Mouse (Mus musculus) thymus, postnatal 4 days (tissue): Measurements from ENCODE around the gene Olfr1241.

Source experiments
- DNase-seq: peaks from one replicate; pipeline ENCODE4 v3.0.0; 2021

Olfr1241 gene

DNA sequence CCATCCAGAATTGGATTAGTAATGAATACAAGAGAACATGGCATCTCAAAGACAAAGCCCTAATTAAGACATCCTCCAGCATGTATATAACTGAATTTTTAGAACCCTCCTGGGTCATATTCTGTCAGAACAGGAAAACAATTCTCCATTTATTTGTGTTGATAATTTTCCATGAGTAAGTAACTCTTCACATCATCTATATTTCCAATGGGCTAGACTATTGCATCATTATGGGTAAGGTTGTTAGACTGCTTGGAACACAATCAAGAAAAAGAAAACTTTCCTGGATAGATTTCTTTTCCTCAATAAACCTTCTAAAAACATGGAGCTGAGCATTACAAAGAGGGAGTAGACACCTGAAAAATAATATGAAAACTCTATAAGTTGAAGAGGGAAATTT is at the start of gene Olfr1241:
Olfr1241 (minus strand) TSS at position 101 of the 400 bp plus-strand sequence.
- DNase-seq = no peak

GRCm38 (mm10) chr2:89531387-89531786 is 44.5 kb upstream of the Olfr1241 start, which contains the start of gene Olfr1243:
Olfr1243 (minus strand) TSS chr2:89531487.
- no peak for DNase-seq

- no peak for DNase-seq
Measured at GRCm38 (mm10) chr2:89498235-89498634, 11.3 kb upstream of the Olfr1241 start, which contains the start of gene Olfr1242. Olfr1242 (minus strand) TSS chr2:89498335.

DNA sequence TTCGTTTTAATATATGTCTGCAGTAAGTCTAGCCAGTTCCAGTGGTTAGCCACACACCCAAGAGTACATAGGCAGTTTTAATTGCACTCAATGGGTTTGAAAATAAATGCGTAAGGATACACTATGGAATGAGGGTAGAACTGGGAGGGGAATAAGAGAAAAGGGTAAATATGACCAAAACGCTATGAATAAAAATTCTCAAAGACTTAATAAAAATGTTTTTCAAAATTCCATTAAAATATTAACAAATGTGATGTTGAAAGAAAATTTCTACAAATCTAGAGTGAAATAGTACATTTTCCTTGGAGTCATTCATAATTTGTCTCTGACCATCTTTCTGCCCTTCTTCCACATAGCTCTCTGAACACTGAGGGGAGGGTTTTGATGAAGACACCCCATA is 44.0 kb downstream of the Olfr1241 start, which contains the start of gene Olfr1240:
Olfr1240 (minus strand) TSS at position 101 of the 400 bp plus-strand sequence.
- no peak for DNase-seq
